Mouse (Mus musculus) regulatory T cell (primary cell): ENCODE data around the gene Rab11a.

Source experiments
- in situ Hi-C: fragments of 300-600 bp; cut with MboI, MseI; formaldehyde crosslinking; loops from one replicate; pipeline ENCODE4 v1.15.1; 2025; ENCODE audit warnings: high pct_unique_total_duplicates

Rab11a gene

GRCm38 (mm10) chr9:64737406-64738201 lies at the start of gene Rab11a:
Rab11a (minus strand) TSS chr9:64737758.
- in situ Hi-C loops: no loop called here

- in situ Hi-C loops: no loop called here
Measured at GRCm38 (mm10) chr9:64786216-64786905, 48.8 kb upstream of the Rab11a start.

DNA sequence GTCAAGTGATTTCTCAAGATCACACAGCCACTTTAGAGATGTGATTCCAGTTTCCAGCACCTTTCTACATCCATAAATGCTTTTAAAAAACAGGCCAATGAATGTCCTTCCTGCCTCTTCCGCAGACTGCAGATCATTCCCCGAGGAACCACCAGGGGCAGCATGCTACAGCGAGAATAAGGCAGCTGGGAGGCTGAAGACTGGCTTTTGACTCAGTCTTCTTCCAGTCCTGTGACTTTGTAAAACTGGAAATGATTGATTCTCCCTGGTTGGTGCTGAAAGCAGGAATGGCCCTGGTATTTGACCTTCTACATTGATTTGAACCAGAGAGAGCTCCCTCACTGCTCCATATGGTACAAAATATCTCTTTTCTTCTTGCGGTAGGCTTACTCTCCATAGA lies 47.3 kb upstream of the Rab11a start:
- in situ Hi-C loops: loop anchor here (5.0 kb wide), 2 partner anchors 32 to 77 kb away; no protein-coding TSS in a partner anchor

DNA sequence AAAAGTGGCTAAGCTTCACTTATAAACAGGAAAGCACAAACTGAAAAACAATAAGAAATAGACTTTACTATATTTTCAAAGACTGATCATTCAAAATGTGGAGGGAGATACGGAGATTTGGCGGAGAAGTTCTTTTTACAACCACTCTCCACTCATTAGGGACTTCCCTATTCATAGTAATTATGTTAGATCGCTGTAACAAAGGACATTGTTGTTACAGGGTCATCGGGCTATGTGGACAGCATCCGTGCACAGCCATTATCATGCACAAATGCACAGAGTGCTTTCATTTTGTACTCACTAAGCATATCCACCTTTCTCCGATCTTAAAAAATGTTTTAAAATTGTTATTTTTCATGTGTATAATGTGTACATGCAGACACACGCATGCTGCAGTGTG lies 46.0 kb upstream of the Rab11a start:
- in situ Hi-C loops: loop anchor here (5.0 kb wide), 2 partner anchors 34 to 79 kb away; no protein-coding TSS in a partner anchor

- in situ Hi-C loops: loop anchor here (5.0 kb wide), 2 partner anchors 38 to 83 kb away; no protein-coding TSS in a partner anchor
Measured at GRCm38 (mm10) chr9:64779628-64780027, 42.1 kb upstream of the Rab11a start.

DNA sequence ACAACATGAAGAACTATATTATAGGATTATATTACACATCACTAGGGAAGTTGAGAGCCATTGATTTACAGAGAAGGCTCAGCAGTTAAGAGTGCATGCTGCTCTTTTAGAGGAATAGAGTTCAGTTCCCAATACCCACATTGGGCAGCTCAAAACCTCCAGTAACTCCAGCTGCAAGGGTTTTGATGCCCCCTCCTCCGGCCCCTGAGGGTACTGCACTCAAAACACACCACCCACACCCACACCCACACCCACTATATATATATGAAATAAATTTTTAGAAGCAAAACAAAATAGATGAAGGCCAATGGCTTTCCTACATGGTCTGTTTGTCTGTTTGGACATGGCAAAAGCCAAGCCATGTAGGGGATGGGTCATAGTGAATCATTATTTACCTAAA lies 40.6 kb upstream of the Rab11a start:
- in situ Hi-C loops: no loop called here

- in situ Hi-C loops: no loop called here
Measured at GRCm38 (mm10) chr9:64777441-64777987, 40.0 kb upstream of the Rab11a start.

DNA sequence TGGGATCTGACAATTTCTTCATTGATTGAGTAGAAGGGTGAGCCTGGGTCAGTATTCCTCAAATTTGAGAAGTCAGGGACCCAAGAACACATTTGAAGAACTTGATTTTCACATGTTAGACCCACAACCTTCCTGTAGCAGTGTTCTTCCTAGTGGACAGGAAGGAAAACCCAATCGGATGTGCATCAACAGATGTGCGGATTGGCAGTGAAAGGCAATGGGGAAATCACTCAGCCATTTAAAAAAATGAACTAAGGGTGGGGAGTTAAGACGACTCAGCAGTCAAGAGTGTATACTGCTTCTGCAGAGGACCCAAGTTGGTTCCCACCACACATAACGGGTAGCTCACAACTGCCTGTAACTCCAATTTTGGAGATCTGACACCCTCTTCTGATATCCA lies 37.9 kb upstream of the Rab11a start:
- in situ Hi-C loops: no loop called here

GRCm38 (mm10) chr9:64774883-64775282 lies 37.3 kb upstream of the Rab11a start:
- in situ Hi-C loops: no loop called here

DNA sequence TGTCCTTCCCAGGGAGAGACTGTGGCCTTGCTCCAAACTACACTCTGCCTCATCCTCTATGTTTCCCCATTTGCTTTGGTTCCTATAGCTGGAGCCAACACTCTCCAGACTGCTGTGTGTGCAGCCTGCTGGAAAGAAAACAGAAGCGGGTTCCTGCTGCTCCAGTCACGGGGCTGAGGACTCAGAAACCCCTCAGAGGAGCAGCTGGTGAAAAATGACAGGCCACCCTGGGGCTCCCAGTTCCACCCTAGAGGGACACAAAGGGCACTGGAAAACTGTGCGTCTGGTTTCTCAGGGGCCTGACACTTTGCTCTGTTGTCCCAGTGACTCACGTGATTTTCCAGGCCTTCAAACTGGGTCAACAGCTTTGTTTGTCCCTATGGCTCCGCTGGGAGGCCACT lies 36.9 kb upstream of the Rab11a start:
- in situ Hi-C loops: no loop called here

DNA sequence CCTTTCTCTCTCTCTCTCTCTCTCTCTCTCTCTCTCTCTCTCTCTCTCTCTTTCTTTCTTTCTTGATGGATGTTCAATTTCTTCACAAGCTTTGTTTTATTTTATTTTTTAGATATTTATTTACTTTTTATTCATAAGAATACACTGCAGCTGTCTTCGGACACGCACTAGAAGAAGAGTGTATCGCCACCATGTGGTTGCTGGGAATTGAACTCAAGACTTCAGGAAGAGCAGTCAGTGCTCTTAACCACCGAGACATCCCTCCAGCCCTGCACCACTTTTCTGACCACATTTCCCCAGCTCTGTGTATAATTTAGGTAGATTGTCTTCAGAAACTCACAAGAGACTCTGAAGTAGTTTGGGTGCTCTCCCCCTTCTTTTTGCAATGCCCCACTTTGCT lies 36.4 kb upstream of the Rab11a start:
- in situ Hi-C loops: no loop called here

DNA sequence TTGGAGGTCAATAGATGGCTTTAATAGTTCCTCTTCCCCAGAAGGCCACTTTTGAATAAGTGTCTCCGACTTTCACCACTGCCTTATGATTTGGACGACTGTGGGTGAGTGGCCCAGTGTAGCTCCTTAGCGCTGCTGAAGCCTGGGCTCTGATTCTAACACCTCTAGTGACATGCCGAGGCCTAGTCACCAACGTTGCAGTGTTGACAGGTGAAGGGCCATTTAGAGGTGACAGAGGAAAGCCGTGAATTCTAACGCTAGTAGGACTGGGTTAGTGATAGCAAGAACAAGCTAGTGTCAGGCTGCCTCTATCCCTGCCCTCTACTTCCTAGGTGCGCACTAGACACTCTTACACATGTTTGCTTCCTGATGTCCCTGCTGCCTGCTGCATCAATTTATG lies 35.7 kb upstream of the Rab11a start:
- in situ Hi-C loops: no loop called here

- in situ Hi-C loops: no loop called here
Measured at GRCm38 (mm10) chr9:64771236-64771635, 33.7 kb upstream of the Rab11a start.

GRCm38 (mm10) chr9:64770411-64770849 lies 32.9 kb upstream of the Rab11a start:
- in situ Hi-C loops: no loop called here

GRCm38 (mm10) chr9:64769911-64770310 lies 32.4 kb upstream of the Rab11a start:
- in situ Hi-C loops: no loop called here

GRCm38 (mm10) chr9:64769066-64769695 lies 31.6 kb upstream of the Rab11a start:
- in situ Hi-C loops: no loop called here

- in situ Hi-C loops: no loop called here
Measured at GRCm38 (mm10) chr9:64767796-64768195, 30.2 kb upstream of the Rab11a start.

DNA sequence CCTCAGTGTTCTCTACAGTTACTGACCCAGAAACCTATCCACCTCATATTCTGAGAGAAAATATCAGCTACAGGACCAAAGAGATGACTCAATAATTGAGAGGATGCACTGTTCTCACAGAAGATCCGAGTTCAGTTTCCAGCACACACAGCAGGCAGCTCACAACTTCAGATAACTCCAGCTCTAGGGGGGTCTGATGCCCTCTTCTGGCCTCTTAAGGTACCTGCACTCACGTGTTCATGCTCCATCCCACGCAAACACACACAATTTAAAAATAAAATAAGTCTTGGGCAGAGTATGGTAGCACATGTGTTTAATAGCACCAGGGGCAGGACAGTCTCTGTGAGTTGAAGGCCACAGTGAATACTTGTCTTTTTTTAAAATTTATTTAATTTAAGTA lies 28.6 kb upstream of the Rab11a start:
- in situ Hi-C loops: no loop called here

- in situ Hi-C loops: no loop called here
Measured at GRCm38 (mm10) chr9:64764824-64765223, 27.3 kb upstream of the Rab11a start.

- in situ Hi-C loops: no loop called here
Measured at GRCm38 (mm10) chr9:64758052-64758451, 20.5 kb upstream of the Rab11a start.

GRCm38 (mm10) chr9:64752575-64752974 lies 15.0 kb upstream of the Rab11a start:
- in situ Hi-C loops: no loop called here

- in situ Hi-C loops: no loop called here
Measured at GRCm38 (mm10) chr9:64749314-64749713, 11.8 kb upstream of the Rab11a start.
